Mouse (Mus musculus): Measurements from ENCODE around the gene Mturn.
A peak's percentile ranks its signal among the peaks of the same experiment; 100 is the strongest.

The Mturn gene

GRCm38 (mm10) chr6:54680891-54681745, at the start of gene Mturn:
Mturn (plus strand) TSS chr6:54681624.
- peak; percentile 100 for DNase-seq

- no peak for DNase-seq
Measured at GRCm38 (mm10) chr6:54639877-54640276, 41.5 kb upstream of the Mturn start.

- DNase-seq = no peak
Measured at GRCm38 (mm10) chr6:54641953-54642352, 39.5 kb upstream of the Mturn start.

GRCm38 (mm10) chr6:54643181-54643580, 38.2 kb upstream of the Mturn start:
- no peak for DNase-seq

DNA sequence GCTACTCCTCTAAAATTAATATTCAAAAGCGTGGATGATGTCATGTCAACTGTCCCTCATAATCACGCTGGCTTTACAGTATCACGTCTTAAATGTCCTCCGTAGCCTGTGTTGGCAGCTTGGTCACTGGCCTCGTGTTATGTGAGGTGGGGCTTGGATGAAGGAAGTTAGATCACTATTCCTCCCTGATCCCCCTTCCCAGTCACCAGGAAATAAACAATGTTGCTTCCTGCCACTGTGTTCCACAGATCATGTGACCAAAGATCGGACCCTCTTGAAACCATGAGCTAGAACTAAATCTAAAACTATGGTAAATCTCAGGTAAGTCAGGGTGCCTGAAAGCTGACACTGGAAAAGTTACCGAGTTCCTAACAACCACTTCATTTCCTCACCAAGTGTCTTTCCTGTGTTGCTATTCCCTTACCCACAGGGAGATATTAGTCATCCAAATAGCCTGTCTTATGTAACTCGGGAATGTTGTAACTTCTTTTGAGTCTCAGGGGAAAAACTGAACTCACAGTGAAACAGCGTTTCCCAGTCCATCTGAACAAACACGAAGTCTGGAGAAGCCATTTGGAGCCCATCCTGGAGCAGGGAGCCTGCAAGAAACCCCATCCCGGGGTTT, 25.8 kb upstream of the Mturn start:
- DNase-seq = no peak

DNA sequence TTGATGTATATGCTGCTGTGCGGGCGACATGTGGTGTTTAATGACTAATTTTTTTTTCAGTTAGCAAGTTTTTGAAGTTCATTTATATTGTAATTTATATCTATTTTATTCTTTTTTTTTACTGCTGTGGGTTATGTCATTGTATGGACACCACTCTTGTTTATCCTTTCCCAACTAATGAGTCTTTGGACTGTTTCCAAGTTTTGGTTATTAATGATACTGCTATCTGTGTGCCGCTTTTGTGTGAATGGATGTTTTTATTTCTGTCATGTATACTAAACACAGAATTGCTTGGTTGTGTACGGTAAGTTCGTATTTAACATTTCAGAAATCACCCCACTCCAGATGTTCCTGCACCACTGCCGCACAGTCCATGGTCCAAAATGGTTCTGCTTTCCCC, 23.6 kb upstream of the Mturn start:
- DNase-seq = no peak

GRCm38 (mm10) chr6:54669868-54670267, 11.6 kb upstream of the Mturn start:
- no peak for DNase-seq

DNA sequence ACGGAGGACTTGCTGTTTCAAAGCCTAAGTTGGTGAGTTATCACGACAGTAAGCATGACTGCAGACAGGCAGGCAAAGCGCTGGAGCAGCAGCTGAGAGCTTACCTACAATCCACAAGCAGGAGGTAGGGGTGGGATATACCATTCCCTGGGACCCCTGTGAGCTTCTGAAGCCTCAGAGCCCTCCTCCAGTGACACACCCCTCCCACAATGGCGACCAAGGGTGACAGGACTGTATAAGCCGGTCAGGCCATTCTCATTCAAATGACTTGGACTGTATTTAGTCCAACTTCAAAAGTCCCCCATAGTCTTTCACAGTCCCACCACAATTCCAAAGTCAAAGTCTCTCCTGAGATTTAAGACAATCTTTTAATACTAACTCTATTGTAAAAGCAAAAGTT, 8.5 kb upstream of the Mturn start:
- DNase-seq = no peak

DNA sequence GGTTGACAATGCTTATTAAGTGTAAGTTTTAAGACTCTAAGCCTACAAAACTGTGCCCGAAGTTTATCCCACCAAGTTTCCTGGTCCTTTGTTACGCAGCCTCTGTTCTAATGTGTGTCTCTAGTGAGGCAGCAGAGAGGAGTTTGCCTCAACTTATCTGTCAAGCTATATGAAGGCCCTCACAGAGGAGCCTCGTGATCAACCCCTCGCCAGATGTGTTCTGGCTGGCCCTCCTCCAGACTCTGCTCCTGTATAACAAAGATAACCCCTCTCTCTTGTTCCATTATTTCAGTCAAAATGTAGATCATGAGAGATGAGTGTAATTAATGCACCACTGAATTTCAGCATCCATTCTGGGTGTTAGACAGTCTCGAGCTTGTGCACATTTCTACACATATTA, 1.7 kb upstream of the Mturn start:
- no peak for DNase-seq

GRCm38 (mm10) chr6:54681746-54682428, 463 bp downstream of the Mturn start:
- DNase-seq = no peak

DNA sequence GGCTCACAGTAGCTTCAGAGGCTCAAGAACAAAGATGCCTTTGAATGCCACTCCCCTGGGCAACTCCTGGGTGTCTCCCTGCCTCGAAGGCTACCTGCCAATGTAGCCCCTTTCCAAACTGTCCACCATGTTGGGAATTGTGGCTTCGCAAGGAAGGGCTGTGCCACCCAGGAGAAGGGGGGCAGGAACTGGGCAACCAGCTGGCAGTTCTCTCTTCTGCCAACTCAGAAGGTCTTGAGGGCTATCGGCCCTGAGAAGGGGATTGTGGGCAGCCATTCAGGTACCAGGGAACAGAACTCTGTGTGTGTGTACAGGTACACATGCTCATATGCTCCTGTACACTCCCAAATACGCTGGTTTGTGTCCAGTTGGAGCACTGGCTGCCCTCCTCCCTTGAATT, 2.7 kb downstream of the Mturn start:
- DNase-seq = no peak

GRCm38 (mm10) chr6:54685103-54685502, 3.7 kb downstream of the Mturn start:
- DNase-seq = no peak

DNA sequence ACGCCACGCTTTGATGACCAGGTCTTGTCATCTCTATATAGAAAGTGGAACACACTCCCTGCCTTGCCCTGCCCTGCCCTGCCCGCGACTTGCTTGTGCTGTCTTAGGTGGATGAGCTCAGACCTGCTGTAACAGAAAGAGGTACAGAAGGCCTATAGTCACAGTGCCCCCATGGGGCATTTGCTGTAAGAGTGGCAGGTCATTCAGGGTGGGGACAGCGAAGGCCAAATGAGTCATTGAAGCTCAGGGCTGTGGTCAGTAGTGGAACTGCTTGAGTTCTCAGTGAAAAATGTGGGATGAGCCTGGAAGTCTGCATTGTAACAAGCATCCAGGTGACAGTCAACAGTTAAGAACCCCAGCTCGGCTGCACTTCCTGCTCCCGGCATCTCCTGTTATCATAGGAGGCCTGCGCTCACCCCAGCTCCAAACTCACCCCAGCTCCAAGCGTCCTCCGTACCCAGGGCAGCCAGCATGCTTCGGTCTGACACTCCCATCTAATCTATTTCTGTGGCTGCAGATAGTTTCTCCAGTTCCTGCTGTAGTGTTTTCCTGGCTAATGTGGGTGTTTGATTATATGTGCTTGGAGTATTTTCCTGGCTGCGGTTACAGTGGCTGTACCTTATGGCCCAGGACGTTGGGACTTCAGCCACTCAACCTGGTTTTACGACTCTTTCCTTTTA, 4.4 kb downstream of the Mturn start:
- no peak for DNase-seq

- no peak for DNase-seq
Measured at GRCm38 (mm10) chr6:54686946-54687737, 5.7 kb downstream of the Mturn start.

- DNase-seq = no peak
Measured at GRCm38 (mm10) chr6:54688467-54689323, 7.3 kb downstream of the Mturn start.

GRCm38 (mm10) chr6:54689686-54690085, 8.3 kb downstream of the Mturn start:
- DNase-seq = no peak

DNA sequence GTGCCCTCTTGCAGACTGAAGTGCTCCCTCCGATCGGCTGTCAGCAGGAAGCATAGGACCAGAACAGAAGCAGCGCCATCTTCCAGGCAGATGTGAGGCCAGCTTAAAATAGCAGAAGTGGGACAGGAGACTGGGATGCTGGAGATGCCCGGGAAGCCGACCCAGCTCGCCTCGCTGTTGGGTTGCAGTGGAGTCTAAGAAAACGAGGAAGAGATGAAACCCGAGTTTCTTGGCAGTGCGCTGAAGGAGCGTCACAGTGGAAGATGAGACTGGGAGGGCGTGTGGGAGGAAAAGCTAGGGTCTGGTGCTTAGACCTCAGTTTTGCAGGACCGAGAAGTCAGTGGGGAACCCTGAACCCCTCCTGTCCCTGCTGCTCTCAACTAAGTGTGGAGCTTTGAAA, 9.4 kb downstream of the Mturn start:
- DNase-seq = no peak

- no peak for DNase-seq
Measured at GRCm38 (mm10) chr6:54691368-54692116, 10.1 kb downstream of the Mturn start.

DNA sequence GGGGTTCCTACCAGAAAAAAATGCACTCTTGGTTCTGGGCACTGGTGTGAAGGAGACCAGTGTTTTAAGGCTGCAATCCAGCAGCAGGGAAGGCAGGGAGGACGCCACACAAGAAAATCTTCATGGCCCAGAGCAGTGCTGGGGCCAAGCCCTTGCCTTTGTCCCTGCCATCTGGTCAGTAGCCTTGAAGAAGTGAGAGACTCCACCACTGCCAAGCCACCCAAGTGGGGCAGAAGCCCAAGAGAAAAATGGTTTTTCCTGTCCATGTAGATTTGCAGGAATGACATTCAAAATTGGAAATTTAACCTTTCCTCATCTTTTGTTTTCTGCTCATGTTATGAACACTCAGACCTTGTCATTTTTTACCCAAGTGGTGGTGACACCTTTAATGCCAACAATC, 10.8 kb downstream of the Mturn start:
- DNase-seq = no peak

DNA sequence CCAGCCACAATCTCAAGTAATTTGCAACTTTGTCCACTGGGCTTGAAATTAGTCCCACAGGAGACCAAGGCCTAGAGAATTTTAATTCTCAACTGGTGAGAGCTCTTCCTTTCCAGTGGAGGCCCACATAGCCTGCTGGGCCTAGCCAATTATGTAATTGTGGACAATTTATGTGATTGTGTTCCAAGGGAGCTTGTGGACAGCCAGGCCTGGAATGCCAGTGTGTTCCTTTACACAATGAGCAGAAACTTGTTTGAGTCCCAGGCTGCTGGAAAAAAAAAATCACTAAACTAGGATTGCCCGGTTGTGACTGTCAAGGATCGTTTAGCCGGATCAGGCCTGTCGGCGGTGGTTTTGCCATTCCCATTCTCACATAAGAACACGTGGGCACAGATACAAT, 11.9 kb downstream of the Mturn start:
- no peak for DNase-seq
